Mouse (Mus musculus) limb, embryonic 14.5 days (tissue): ENCODE measurements around the gene Pik3r5. TPM values are rescaled to one million over a fixed set of nuclear protein-coding genes. Genes with fewer than 3 reads are reported as not detected.

Experiments
- ATAC-seq: fragments of 200-750 bp; cut with Nextera tagmentation; 2 replicates; pipeline ENCODE4 v1.8.0; 2017; ENCODE audit warnings: low read depth, moderate number of reproducible peaks, moderate TSS enrichment; ENCODE audit not compliant: low FRiP score
- DNase-seq: peaks from one replicate; pipeline ENCODE4 v3.0.0-alpha.2; 2015; ENCODE audit warnings: low spot score
- H3K27ac ChIP-seq: fragments of 300-500 bp; sonication (generic); replicated peaks from 2 replicates; pipeline ENCODE4 v1.5.1; 2014; ENCODE audit warnings: low read depth, mild to moderate bottlenecking, low read length, moderate library complexity, mixed read lengths
- H3K27me3 ChIP-seq: fragments of 300-500 bp; sonication (generic); 2 replicates; pipeline ENCODE4 v1.6.1; 2014; ENCODE audit warnings: low read length, mixed read lengths; ENCODE audit not compliant: control insufficient read depth, insufficient read depth
- H3K36me3 ChIP-seq: fragments of 300-500 bp; sonication (generic); 2 replicates; pipeline ENCODE4 v1.6.1; 2014; ENCODE audit warnings: mild to moderate bottlenecking, low read length, moderate library complexity, mixed read lengths; ENCODE audit not compliant: control insufficient read depth, insufficient read depth
- H3K4me1 ChIP-seq: fragments of 300-500 bp; sonication (generic); 2 replicates; pipeline ENCODE4 v1.6.1; 2014; ENCODE audit warnings: antibody characterized with exemption, low read length, mixed read lengths; ENCODE audit not compliant: control insufficient read depth, insufficient read depth
- H3K4me2 ChIP-seq: fragments of 300-500 bp; sonication (generic); replicated peaks from 2 replicates; pipeline ENCODE4 v1.6.1; 2014; ENCODE audit warnings: low read depth, mild to moderate bottlenecking, low read length, moderate library complexity; ENCODE audit not compliant: severe bottlenecking
- H3K4me3 ChIP-seq: fragments of 300-500 bp; sonication (generic); replicated peaks from 2 replicates; pipeline ENCODE4 v1.5.1; 2014; ENCODE audit warnings: low read length
- H3K9ac ChIP-seq: fragments of 300-500 bp; sonication (generic); 2 replicates; pipeline ENCODE4 v1.6.1; 2014; ENCODE audit warnings: mild to moderate bottlenecking, low read depth, low read length, moderate library complexity; ENCODE audit not compliant: severe bottlenecking
- H3K9me3 ChIP-seq: fragments of 300-500 bp; sonication (generic); 2 replicates; pipeline ENCODE4 v1.6.1; 2016; ENCODE audit warnings: low read length; ENCODE audit not compliant: control insufficient read depth
- POLR2A ChIP-seq: fragments of 200-500 bp; IDR thresholded peaks from 2 replicates; pipeline ENCODE4 v1.8.0; 2012; ENCODE audit warnings: inconsistent platforms, mild to moderate bottlenecking, moderate library complexity, borderline replicate concordance; ENCODE audit not compliant: insufficient read depth, insufficient read length; ENCODE audit errors: extremely low read depth
- WGBS: fragments of 180-500 bp; shearing (Covaris S2); extraction: QIAGEN DNeasy Blood & Tissue Kit; methylation state at CpG from one replicate; pipeline ENCODE4 v1.1.7; 2014; 5-methylcytosine and 5-hydroxymethylcytosine counted together
- polyA plus RNA-seq, 2 experiments: library from polyadenylated mRNA; depleted of rRNA in 1 of 2; stranded (reverse) in 1 of 2; unstranded in 1 of 2; fragments of >200 nt; fragmentation: Nextera tagmentation in 1 of 2; extraction: Ambion mirVana in 1 of 2; gene quantifications; 2 replicates each; pipeline versions ENCODE4 v1.2.1 to v1.2.3; 2012 to 2014

Gene Pik3r5
- polyA plus RNA-seq, 2 experiments, result 0.52 to 1.2 TPM

DNA sequence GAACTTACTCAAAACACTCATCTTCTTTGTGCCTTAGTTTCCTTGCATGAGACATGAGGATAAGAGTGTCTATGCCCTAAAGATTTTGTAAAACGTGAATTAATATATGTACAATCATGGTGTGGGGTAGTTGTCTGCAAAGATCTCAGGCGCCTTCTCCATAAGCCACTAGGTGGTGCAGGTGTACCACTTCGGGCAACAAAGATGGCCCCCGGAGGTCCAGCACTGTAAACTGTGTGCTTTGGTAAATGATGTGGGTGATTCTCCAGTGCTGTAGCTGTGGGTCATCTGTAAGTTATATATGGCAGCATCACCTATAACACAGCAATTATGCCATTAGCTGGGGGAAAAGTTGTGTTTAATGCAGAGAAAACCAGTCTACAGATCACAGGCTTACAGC, 27.7 kb upstream of the Pik3r5 start:
- no peak for TF ChIP-seq POLR2A
- Histone ChIP-seq H3K4me1 (peaks cover 8% of the 10 kb centered on the region), H3K9ac (no peak overlapping the region), H3K4me2 (no peak overlapping the region), H3K9me3 (no peaks in the 10 kb centered on the region), H3K36me3 (no peaks in the 10 kb centered on the region), H3K4me3 (no peak overlapping the region), H3K27me3 (peaks cover 34% of the 10 kb centered on the region), H3K27ac (no peak overlapping the region)
- 51% methylated on average over 4 of the region's 4 CpGs for WGBS
- DNase-seq (no peak), ATAC-seq (no peak)

DNA sequence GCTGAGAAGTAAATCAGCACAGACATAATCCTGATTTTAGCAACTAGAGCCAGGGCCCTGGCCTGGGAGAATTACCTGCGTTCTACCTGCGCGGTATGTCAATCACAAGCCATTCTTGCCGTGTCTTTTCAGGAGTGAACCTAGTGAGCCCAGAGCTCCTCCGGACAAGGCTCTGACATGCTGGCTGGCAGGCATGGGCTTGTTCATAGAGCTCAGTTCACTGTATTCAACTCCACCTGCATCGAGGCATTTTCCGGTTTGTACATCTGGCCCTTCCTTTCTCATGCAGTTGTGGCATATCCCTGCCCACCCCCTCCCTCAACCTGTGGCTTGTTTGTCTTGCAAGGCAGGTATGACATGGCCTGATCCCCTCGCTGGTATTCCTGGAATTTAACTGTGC, 26.3 kb upstream of the Pik3r5 start:
- Histone ChIP-seq H3K36me3 (no peaks in the 10 kb centered on the region), H3K27me3 (peaks cover 20% of the 10 kb centered on the region), H3K4me1 (no peaks in the 10 kb centered on the region; the same call in 1 of the 2 replicates), H3K4me2 (no peak overlapping the region), H3K9me3 (no peaks in the 10 kb centered on the region), H3K9ac (no peak overlapping the region), H3K4me3 (no peak overlapping the region), H3K27ac (no peak overlapping the region)
- WGBS, result 78% methylated on average over 8 of the region's 8 CpGs
- no peak for TF ChIP-seq POLR2A
- DNase-seq, result no peak
- ATAC-seq, result no peak

DNA sequence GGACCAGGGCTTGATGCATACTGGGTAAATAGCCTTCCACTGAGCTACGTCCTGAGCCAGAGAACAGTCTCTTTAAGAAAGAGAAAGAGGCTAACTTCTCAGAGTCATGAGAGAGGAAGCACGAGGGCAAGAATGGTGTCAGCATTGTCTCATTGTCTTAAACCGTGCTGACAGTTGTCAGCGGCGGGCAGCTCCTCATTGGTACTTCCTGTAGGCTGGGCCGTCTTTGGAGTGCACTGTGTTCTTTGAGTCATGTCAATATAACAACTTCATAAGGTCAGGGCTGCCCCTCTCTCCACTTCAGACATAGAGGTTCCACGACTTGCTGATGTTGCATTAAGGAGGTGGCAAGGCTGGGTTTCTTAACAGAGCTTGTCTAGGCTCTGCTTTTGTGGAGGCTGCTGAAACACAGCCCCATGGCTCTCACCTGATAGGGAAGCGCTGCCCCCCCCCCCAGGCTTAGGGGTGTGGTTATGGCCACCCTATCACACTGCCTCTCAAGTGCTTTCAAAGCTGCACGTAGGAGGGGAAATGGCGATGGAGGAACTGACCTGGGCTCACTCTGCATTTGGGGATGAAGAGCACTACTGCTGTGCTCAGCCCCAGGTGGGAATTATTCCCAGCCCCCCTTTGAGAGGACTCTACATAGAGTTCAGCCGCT, 24.5 kb upstream of the Pik3r5 start:
- no peak overlapping the region for H3K4me2 ChIP-seq
- no peaks in the 10 kb centered on the region for H3K4me1 ChIP-seq
- no peak for DNase-seq
- WGBS, result 67% methylated on average over 11 of the region's 11 CpGs
- H3K4me3 ChIP-seq, result no peak overlapping the region
- no peaks in the 10 kb centered on the region for H3K36me3 ChIP-seq
- H3K9me3 ChIP-seq, result no peaks in the 10 kb centered on the region
- H3K27me3 ChIP-seq, result 0 out of 2 replicates have a peak, but pooled peaks cover 4% of the 10 kb centered on the region
- ATAC-seq, result no peak
- TF ChIP-seq POLR2A, result no peak
- no peak overlapping the region for H3K9ac ChIP-seq
- no peak overlapping the region for H3K27ac ChIP-seq

DNA sequence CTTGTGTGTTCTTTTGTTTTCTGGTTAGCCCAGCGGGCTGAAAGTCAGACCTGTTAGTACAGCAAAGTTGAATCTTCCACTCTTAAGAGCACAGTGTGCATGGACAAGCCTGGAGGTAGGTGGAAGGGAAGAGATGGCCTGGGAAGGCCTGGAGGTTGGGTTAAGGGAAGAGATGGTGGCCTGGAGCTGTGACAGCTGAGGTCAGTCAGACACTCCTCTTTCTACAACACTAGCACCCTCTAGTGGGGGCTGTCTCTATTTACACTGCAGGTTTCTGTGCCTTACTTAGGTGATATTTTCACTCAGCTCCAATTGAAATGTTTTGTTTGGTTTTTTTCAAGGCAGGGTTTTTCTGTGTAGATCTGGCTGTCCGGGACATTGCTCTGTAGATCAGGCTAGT, 23.8 kb upstream of the Pik3r5 start:
- H3K9ac ChIP-seq, result no peak overlapping the region
- no peak overlapping the region for H3K27ac ChIP-seq
- H3K27me3 ChIP-seq, result 0 out of 2 replicates have a peak, but pooled peaks cover 4% of the 10 kb centered on the region
- DNase-seq (peak; percentile 89), ATAC-seq (peak; percentile 68; the same call in 1 of the 2 replicates)
- H3K9me3 ChIP-seq, result no peaks in the 10 kb centered on the region
- TF ChIP-seq POLR2A, result no peak
- H3K4me1 ChIP-seq, result no peaks in the 10 kb centered on the region
- WGBS, result 54% methylated on average over 2 of the region's 2 CpGs
- no peak overlapping the region for H3K4me3 ChIP-seq
- no peaks in the 10 kb centered on the region for H3K36me3 ChIP-seq
- H3K4me2 ChIP-seq, result no peak overlapping the region

DNA sequence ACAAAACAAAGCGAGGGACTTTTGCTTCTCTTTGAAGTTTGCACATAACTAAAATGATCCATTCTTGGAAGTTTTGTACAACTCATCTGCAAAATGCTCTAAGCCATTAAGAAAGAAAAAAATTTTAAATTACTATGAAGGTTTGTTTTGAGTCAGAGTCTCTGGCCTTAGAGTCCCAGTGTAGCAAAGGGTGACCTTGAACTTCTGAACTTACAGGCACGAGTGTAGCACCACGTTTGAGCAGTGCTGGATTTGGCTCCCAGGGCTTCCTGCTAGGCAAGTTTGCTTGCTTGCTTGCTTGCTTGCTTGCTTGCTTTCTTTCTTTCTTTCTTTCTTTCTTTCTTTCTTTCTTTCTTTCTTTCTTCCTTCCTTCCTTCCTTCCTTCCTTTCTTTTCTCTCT, 14.9 kb upstream of the Pik3r5 start:
- Histone ChIP-seq H3K4me1 (no peaks in the 10 kb centered on the region), H3K27ac (no peak overlapping the region), H3K4me2 (no peak overlapping the region), H3K36me3 (no peaks in the 10 kb centered on the region), H3K4me3 (no peak overlapping the region), H3K9ac (no peak overlapping the region), H3K27me3 (no peaks in the 10 kb centered on the region), H3K9me3 (no peaks in the 10 kb centered on the region)
- 65% methylated on average over 3 of the region's 3 CpGs for WGBS
- no peak for TF ChIP-seq POLR2A
- no peak for ATAC-seq
- DNase-seq, result no peak
